Mouse (Mus musculus) heart, adult 2 months (tissue): ENCODE measurements at regions not wholly inside any gene's neighbourhood (a gene's known extent, or its start where the extent isn't known, plus 50 kb on each side); places are given as distances from the start of the nearest gene placed in this dataset.

Experiments used
- CTCF ChIP-seq: fragments of 200-600 bp; IDR thresholded peaks from 2 replicates; pipeline ENCODE4 v1.8.1; 2022; ENCODE audit warnings: antibody characterized with exemption, mild to moderate bottlenecking, moderate library complexity
- EP300 ChIP-seq: fragments of 200-500 bp; IDR thresholded peaks from 2 replicates; pipeline ENCODE4 v1.6.1; 2011; ENCODE audit warnings: low read depth, low read length, control low read depth; ENCODE audit not compliant: insufficient read depth
- POLR2A ChIP-seq: fragments of 200-500 bp; IDR thresholded peaks from 2 replicates; pipeline ENCODE4 v1.6.1; 2011; ENCODE audit warnings: mild to moderate bottlenecking, low read depth, low read length, control low read depth; ENCODE audit not compliant: insufficient read depth

GRCm38 (mm10) chr2:147782496-147782895, 264.3 kb downstream of the Foxa2 start:
- TF ChIP-seq CTCF (no peak), EP300 (no peak), POLR2A (no peak)
